Mouse (Mus musculus) layer of hippocampus, postnatal 25 days (tissue): Measurements from ENCODE around the gene Tns3. TPM values are rescaled to one million over a fixed set of nuclear protein-coding genes. Genes with fewer than 3 reads are reported as not detected.
A peak's percentile ranks its signal among the peaks of the same experiment; 100 is the strongest.

Source experiments
- DNase-seq, 2 experiments: peaks; one replicate each; pipeline ENCODE4 v3.0.0; 2022; ENCODE audit warnings: mixed read lengths in 2 of 2, low spot score in 1 of 2; ENCODE audit errors: extremely low spot score in 1 of 2
- total RNA-seq, 2 experiments: library from RNA; stranded (reverse); gene quantifications; 2 replicates each; pipeline ENCODE4 v1.2.3; 2021

Gene Tns3
- 10 to 100 TPM; 46.6 to 53.2 TPM for total RNA-seq

DNA sequence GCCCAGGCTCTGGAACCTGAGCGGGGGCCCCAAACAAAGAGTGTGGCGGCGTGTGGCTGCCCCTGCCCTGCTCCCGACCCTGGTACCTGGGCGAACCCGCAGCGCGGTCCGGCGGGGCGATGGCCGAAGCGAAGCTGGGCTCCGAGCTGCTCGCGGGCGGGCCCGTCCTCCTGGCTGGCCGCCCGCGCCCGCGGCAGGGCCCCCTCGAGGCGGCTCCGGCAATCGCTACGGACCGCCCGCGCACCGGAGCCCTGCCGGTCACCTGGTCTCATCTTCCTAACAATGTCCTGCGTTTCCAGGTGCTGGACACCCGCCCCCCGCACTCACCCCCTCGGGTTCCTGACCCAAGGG lies at the start of gene Tns3:
Gene Tns3, minus strand, starts transcription at position 143 of the 351 bp plus-strand sequence.
- peak in 1 of 2 experiments; percentile 31 for DNase-seq

DNA sequence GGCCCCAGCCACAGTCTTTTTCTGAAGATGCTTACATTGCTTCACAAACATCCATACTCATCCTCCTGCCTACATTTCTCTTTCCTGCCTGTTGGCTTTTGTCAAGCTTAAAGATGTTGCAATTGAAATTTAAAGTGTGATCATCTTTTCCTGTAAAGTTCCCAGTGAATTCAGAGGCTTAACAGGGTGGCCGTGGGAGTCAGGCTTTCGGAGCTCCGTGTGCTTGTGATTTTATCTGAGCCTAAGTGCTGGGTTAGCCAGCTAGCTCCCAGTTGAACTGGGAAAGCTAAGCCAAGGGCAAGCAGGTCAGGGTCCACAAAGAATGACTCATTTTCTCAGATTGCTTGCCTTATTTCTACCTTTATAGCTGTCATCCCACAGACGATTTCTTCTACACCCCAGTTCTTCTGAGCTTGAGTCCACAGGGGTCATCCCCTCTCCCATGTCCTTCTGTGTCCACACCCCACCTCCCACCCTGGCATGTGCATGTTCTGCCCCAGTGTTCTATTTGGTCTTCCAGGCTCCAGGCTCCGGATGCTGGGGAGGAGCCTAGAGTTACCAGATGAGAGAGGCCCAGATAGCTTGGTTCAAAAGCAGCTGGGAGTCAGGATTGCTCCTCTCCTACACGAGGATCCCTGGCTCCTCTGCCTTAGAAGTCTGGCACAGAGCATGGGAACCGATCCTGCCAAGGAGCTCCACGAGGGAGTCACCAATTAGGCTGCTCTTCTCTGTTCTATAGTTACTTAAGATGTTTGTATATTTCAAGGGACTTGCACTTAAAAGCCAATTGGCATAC lies 42.1 kb upstream of the Tns3 start:
- DNase-seq: no peak

- no peak for DNase-seq
Observed at GRCm38 (mm10) chr11:8705156-8705555, 40.8 kb upstream of the Tns3 start.

DNA sequence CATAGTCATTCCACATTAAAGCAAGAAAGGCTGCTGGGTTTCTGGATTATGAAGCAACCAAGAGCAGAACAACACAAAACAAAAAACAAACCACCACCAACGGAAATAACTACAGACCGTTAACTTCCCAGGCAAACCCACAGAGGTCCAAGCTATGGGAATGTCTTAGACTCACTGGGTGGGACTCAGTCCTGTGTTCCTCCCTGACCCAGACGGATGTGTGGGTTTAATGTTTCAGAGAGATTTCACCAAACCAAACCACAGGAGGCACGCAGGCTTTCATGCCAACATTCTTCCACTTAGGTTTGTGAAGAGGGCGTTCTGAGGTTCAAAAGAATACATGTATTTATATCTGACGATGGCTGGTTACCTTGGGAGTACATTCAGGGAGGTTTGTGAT lies 39.5 kb upstream of the Tns3 start:
- DNase-seq: no peak

- no peak for DNase-seq
Observed at GRCm38 (mm10) chr11:8702532-8702886, 38.2 kb upstream of the Tns3 start.

- no peak for DNase-seq
Observed at GRCm38 (mm10) chr11:8701845-8702531, 37.7 kb upstream of the Tns3 start.

DNA sequence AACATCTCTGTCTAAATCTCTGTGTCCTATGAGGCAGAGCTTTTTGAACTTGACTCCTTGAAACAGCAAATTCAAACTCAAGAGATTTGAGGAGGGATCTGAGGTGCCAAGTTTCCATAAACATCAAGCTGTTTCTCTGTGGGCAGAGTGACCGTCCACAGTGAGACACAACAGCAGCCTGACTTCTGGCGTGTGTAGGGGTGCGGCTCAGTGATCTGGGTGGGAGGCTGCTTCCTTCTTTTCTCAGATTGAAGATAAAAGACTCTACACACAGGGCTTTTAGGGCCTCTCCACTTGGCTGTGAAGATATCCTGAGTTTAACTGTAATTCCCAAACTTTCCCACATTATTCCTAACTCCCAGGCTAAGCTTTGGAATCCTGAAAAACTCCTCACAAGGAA lies 37.1 kb upstream of the Tns3 start:
- no peak for DNase-seq

GRCm38 (mm10) chr11:8700641-8701221 lies 36.4 kb upstream of the Tns3 start:
- DNase-seq: no peak

DNA sequence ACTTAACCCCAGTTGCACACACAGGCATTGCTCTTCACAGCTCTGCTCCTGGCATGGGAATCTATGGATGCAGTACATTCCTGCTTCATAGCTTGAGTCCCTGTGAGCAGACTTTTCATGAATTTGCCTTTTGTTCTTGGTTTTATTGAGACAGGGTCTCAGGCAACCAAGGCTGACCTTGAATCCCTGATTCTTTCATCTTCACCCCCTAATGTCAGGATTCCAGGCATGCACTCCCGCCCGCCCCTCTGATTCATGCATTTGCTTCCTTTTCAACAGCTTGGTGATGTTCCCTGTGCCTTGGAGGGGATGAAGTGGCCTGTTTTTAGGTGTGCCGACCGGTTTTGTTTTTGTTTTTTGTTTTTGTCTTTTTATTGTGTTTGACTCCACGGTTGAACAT lies 35.4 kb upstream of the Tns3 start:
- DNase-seq: no peak

GRCm38 (mm10) chr11:8697670-8698069 lies 33.3 kb upstream of the Tns3 start:
- DNase-seq: no peak

DNA sequence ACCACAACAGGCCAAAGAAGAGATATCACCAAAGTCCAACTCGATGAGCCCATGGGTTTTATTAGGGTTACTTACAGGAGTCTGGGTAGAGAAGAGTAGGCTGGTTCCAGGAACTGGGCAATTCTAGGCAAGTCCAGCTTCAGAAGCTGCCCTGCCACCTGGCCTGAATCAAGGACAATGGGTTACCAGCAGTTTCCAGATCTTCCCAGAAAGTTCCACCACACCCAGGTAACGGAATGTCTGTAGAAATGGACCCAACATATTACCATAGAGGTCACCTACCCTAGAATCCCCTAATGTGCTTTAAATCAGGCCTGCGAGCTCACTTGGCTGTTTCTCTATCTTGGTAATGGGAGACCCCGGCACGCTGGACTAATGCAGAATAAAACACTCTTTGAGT lies 29.8 kb upstream of the Tns3 start:
- no peak for DNase-seq

- no peak for DNase-seq
Observed at GRCm38 (mm10) chr11:8692536-8693471, 28.5 kb upstream of the Tns3 start.

- DNase-seq: no peak
Observed at GRCm38 (mm10) chr11:8692162-8692535, 27.8 kb upstream of the Tns3 start.

GRCm38 (mm10) chr11:8691605-8692004 lies 27.3 kb upstream of the Tns3 start:
- no peak for DNase-seq

- DNase-seq: no peak
Observed at GRCm38 (mm10) chr11:8690633-8691032, 26.3 kb upstream of the Tns3 start.

- DNase-seq: no peak
Observed at GRCm38 (mm10) chr11:8689515-8689914, 25.2 kb upstream of the Tns3 start.

- no peak for DNase-seq
Observed at GRCm38 (mm10) chr11:8688907-8689306, 24.6 kb upstream of the Tns3 start.

- DNase-seq: no peak
Observed at GRCm38 (mm10) chr11:8686501-8686900, 22.2 kb upstream of the Tns3 start.

DNA sequence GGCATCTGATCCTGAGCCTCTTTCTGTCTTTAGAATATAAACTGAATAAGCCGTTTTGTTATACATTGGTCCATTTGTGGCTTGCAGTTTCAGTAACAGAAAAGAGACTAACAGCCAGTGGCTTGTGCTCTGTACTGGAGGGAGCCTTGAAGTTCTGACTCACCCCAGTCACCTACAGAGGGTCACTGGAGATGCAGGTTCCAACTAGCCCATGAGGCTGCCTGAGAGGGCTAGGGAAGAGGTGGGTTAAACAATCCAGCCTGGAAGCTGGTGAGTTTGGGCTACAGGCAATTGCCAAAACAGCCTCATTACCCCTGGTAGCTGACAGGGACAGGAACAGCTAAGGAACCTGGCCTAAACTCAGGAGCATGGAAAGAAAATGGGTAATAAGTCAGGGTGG lies 21.7 kb upstream of the Tns3 start:
- DNase-seq: no peak

DNA sequence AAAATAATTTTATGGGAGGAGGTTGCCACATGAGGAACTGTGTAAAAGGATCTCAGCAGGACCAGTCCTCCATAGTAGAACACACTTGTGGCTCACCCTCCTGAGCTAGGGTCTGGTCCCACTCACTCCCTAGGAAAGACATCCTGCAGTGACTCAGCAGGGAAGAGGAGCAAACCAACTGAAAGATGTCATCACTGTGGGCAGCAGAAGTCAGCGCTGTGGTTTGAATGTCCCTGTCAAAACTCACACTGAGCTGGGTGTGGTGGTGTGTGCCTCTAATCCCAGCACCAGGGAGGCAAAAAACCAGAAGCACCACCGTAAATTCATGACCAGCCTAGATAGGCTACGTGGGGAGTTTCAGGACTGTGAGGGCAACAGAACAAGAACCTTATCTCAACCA lies 20.9 kb upstream of the Tns3 start:
- no peak for DNase-seq

DNA sequence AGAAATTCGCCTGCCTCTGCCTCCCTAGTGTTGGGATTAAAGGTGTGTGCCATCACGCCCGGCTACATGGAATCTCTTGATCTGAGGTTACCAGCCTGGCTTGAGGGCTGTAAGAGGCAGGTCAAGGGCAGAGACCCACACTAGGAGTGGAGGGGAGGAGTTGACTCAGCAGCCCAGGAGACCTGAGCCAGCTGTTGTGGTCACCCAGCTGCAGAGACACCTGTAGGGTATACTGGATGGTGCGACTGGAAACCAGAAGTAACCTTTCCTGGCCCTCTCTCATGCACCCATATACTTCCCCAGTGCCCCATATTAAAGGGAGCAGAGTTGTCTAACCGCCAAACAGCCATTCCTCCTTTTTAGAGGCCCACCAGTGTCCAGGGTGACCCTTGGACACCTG lies 19.9 kb upstream of the Tns3 start:
- DNase-seq: no peak
